Mouse (Mus musculus) intestine, postnatal 0 days (tissue): ENCODE measurements around the gene Pnp. TPM values are rescaled to one million over a fixed set of nuclear protein-coding genes. Genes with fewer than 3 reads are reported as not detected.

Source experiments
- ATAC-seq: fragments of 200-750 bp; cut with Nextera tagmentation; 2 replicates; pipeline ENCODE4 v1.8.0; 2017; ENCODE audit warnings: mild to moderate bottlenecking, moderate TSS enrichment, moderate library complexity
- H3K27ac ChIP-seq: fragments of 300-500 bp; sonication (generic); 2 replicates; pipeline ENCODE4 v1.5.1; 2014; ENCODE audit warnings: mild to moderate bottlenecking, low read depth, low read length, moderate library complexity
- H3K27me3 ChIP-seq: fragments of 300-500 bp; sonication (generic); replicated peaks from 2 replicates; pipeline ENCODE4 v1.6.1; 2014; ENCODE audit warnings: low read length, mixed read lengths; ENCODE audit not compliant: control insufficient read depth, insufficient read depth
- H3K36me3 ChIP-seq: fragments of 300-500 bp; sonication (generic); 2 replicates; pipeline ENCODE4 v1.6.1; 2014; ENCODE audit warnings: mild to moderate bottlenecking, moderate library complexity; ENCODE audit not compliant: control insufficient read depth, insufficient read depth
- H3K4me1 ChIP-seq: fragments of 300-500 bp; sonication (generic); replicated peaks from 2 replicates; pipeline ENCODE4 v1.6.1; 2014; ENCODE audit warnings: antibody characterized with exemption, low read length, mixed read lengths; ENCODE audit not compliant: control insufficient read depth, insufficient read depth
- H3K4me2 ChIP-seq: fragments of 300-500 bp; sonication (generic); replicated peaks from 2 replicates; pipeline ENCODE4 v1.6.1; 2014; ENCODE audit warnings: low read depth, mild to moderate bottlenecking, moderate library complexity
- H3K4me3 ChIP-seq: fragments of 300-500 bp; sonication (generic); 2 replicates; pipeline ENCODE4 v1.5.1; 2014; ENCODE audit warnings: low read depth, low read length
- H3K9ac ChIP-seq: fragments of 300-500 bp; sonication (generic); 2 replicates; pipeline ENCODE4 v1.6.1; 2014; ENCODE audit warnings: mild to moderate bottlenecking, low read depth, low read length
- H3K9me3 ChIP-seq: fragments of 300-500 bp; sonication (generic); 2 replicates; pipeline ENCODE4 v1.6.1; 2016; ENCODE audit warnings: mixed run types; ENCODE audit not compliant: control insufficient read depth
- CTCF ChIP-seq: sonication (generic); IDR thresholded peaks from 2 replicates; pipeline ENCODE4 v1.5.1; 2016; ENCODE audit warnings: low read depth, mild to moderate bottlenecking, control low read depth, antibody characterized with exemption, moderate library complexity
- WGBS: fragments of 180-500 bp; shearing (Covaris S2); extraction: QIAGEN DNeasy Blood & Tissue Kit; methylation state at CpG from one replicate; pipeline ENCODE4 v1.1.7; 2014; 5-methylcytosine and 5-hydroxymethylcytosine counted together
- polyA plus RNA-seq: library from polyadenylated mRNA; unstranded; fragments of >200 nt; fragmentation: Nextera tagmentation; extraction: Ambion mirVana; gene quantifications from 2 replicates; pipeline ENCODE4 v1.2.1, GENCODE M21; 2015

Pnp gene
- polyA plus RNA-seq, 1 experiment from 2014 or later: 138 TPM

DNA sequence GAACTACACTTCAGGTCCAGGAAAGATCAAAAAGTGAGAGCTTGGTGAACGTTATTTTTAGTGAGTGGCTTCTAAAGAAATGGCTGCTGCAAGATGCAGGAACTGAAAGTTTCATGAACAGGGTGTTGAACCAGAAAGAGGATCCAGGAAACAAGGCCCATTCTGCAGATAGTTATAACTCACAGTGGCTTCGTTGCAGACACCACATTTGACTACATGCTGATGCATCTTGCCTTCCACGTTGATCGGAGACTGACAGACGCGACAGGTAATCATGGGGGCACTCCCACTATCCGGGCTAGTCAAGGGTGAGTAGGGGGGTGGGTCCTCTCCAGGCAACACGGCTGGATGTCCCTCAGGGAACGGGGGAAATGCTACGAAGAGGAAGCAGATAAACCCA lies 931 bp upstream of the Pnp start:
- H3K4me3 ChIP-seq: peak overlapping the region; percentile 88
- no peak for ATAC-seq
- WGBS: 9% methylated on average over 10 of the region's 10 CpGs
- 0 out of 2 replicates have a peak, but pooled peaks cover 5% of the 10 kb centered on the region for H3K4me1 ChIP-seq
- H3K27me3 ChIP-seq: no peaks in the 10 kb centered on the region
- peaks cover 30% of the 10 kb centered on the region for H3K36me3 ChIP-seq
- no peaks in the 10 kb centered on the region for H3K9me3 ChIP-seq
- peak overlapping the region; percentile 90 for H3K9ac ChIP-seq
- TF ChIP-seq CTCF: no peak
- peak overlapping the region; percentile 85 for H3K4me2 ChIP-seq
- peak overlapping the region; percentile 96 for H3K27ac ChIP-seq

DNA sequence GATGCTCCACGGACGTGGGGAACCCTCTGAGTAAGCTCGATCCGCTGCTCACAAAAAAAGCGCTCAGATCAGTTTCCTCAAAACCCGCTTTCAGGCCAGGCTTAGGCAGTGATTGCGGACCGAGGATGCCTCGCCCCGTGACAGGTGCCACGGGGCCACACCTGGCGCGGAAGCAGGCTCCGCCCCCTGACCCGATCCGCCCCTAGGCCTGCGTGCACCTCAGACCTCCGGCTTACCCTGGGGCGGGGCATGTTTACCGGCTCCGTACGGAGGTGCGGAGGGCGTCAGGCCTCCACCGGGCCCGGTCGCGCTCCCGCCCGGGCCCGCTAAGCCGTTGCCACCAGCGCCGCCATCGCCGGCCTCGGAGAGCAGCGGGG lies 517 bp upstream of the Pnp start:
- peak; percentile 87 for ATAC-seq
- WGBS: 1% methylated on average over 38 of the region's 38 CpGs
- H3K36me3 ChIP-seq: peaks cover 30% of the 10 kb centered on the region

DNA sequence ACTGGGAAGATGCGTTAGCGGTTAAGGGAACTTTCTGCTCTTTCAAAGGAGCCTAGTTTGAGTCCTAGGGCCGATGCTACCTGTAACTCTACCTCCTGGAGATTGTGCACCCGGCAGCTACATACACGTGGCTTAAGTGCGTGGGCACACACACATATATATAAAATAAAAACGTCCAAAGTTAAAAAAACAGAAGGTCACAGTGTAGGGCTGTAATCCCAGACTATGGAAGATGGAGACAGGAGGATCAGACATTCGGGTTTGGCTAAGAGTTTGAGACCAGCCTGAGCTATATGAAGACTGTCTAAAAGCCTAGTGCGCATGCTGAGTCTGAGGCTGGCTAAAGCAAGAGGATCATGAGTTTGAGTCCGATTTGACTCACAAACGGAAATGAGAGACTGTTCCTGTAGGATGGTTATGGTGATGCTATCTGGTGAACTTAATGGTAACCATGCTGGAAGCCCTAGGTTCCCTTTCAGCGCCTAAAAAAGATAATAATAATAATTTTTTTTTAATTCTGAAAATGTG lies 675 bp downstream of the Pnp start:
- H3K36me3 ChIP-seq: peaks cover 25% of the 10 kb centered on the region
- no peak for ATAC-seq
- H3K27me3 ChIP-seq: no peaks in the 10 kb centered on the region
- H3K4me1 ChIP-seq: 0 out of 2 replicates have a peak, but pooled peaks cover 5% of the 10 kb centered on the region
- H3K4me2 ChIP-seq: peak overlapping the region; percentile 85
- H3K9me3 ChIP-seq: no peaks in the 10 kb centered on the region
- H3K4me3 ChIP-seq: peak overlapping the region; percentile 88
- WGBS: 12% methylated on average over 12 of the region's 12 CpGs
- H3K27ac ChIP-seq: peak overlapping the region; percentile 96
- H3K9ac ChIP-seq: peak overlapping the region; percentile 32
- TF ChIP-seq CTCF: no peak

More for the DNA sequence above, 517 bp upstream of the Pnp start:
- no peak for TF ChIP-seq CTCF
- Histone ChIP-seq H3K4me1 (0 out of 2 replicates have a peak, but pooled peaks cover 5% of the 10 kb centered on the region), H3K9ac (peak overlapping the region; percentile 90), H3K27me3 (no peaks in the 10 kb centered on the region), H3K4me3 (peak overlapping the region; percentile 88), H3K4me2 (peak overlapping the region; percentile 85), H3K27ac (peak overlapping the region; percentile 96), H3K9me3 (no peaks in the 10 kb centered on the region)

DNA sequence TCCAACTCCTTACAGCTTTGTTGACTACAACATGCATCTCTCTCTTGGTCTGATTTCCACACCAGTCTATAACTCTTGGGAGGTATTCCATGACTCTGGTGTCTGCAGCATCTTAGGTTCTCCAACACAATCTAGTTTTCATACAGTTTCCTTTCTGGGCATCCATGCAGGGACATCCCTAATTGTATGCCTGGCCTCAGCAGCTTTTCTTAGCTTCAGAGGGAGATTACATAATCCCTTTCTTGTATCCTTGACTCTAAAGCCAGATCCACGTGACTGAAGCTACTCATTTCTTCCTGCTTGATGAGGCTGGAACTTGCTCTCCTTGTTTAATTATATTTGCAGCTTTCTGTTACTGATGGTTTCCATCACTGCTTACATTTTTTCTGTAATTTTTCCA lies 5.8 kb downstream of the Pnp start:
- no peaks in the 10 kb centered on the region for H3K9me3 ChIP-seq
- TF ChIP-seq CTCF: no peak

DNA sequence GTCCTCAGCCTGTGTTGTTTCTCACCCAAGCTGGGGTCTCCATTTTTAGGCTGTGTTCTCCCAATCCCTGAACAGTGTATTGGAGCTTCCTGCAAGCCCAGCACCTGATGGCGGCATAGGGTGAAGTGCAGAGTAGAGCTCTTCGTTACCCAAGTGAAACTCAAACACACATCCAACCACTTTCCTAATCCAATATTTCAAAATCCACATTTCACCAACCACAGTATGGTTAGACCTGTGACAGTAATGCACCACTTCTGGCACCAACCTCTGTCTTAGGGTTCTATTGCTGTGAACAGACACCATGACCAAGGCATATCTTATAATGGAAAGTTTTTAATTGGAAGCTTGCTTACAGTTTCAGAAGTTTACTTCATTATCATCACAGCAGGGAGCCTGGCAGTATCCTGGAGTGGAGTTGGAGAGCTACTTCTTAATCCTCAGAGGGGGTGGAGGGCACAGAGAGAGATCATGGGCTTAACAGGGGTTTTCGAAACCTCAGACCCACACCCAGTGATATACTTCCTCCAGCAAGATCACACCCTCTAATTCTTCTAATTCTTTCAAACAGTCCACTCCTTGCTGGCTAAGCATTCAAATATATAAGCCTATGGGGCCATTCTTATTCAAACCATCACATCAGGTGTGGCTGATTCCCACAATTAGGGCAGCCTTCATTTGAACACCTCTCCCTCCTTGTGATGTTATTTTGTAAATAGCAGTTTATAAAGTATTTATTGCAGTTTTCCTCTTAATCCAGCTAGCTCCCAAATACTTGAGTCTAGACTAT lies 7.4 kb downstream of the Pnp start:
- Histone ChIP-seq H3K4me1 (no peaks in the 10 kb centered on the region), H3K36me3 (no peaks in the 10 kb centered on the region), H3K4me2 (no peak overlapping the region), H3K9ac (no peak overlapping the region), H3K27me3 (no peaks in the 10 kb centered on the region), H3K9me3 (no peaks in the 10 kb centered on the region), H3K4me3 (no peak overlapping the region), H3K27ac (no peak overlapping the region)
- TF ChIP-seq CTCF: no peak
- WGBS: 82% methylated on average over 3 of the region's 3 CpGs
- no peak for ATAC-seq

More for the DNA sequence above, 5.8 kb downstream of the Pnp start:
- Histone ChIP-seq H3K27ac (no peak overlapping the region), H3K4me1 (0 out of 2 replicates have a peak, but pooled peaks cover 2% of the 10 kb centered on the region), H3K9ac (no peak overlapping the region), H3K4me3 (no peak overlapping the region), H3K4me2 (no peak overlapping the region), H3K27me3 (no peaks in the 10 kb centered on the region), H3K36me3 (no peaks in the 10 kb centered on the region)
- no peak for ATAC-seq
- WGBS: 53% methylated on average over 1 of the region's 1 CpGs

DNA sequence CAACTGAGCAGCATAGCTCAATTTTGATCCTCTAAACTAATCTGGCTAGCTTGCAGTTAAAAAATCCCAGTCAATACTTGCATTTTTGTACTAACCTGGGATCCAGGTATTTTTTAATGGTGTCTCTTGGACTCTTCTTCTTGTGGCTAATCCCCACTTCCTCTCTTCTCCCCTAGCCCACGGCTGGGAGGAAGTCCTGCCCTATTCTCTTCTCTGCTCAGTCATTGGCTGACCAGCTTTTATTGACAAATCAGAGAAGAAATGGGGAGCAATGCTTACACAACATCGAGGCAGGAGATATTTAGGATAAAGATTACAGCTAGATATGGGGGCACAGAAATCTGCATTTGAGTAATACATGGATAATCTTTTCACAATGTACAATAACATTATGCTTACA lies 8.1 kb downstream of the Pnp start:
- WGBS: 22% methylated on average over 2 of the region's 2 CpGs
- ATAC-seq: no peak
- no peak overlapping the region for H3K27ac ChIP-seq
- H3K36me3 ChIP-seq: no peaks in the 10 kb centered on the region
- H3K4me1 ChIP-seq: no peaks in the 10 kb centered on the region
- H3K9ac ChIP-seq: no peak overlapping the region
- H3K4me3 ChIP-seq: no peak overlapping the region
- H3K27me3 ChIP-seq: no peaks in the 10 kb centered on the region
- no peak overlapping the region for H3K4me2 ChIP-seq
- no peak for TF ChIP-seq CTCF
- H3K9me3 ChIP-seq: no peaks in the 10 kb centered on the region
